Mouse (Mus musculus): ENCODE results near the gene Usp31.

- TF ChIP-seq CTCF (conservative IDR thresholded peaks at IDR 0.05; ENCODE audit: low read length) (no peak), POU5F1 (IDR thresholded peaks at IDR 0.05; ENCODE audit: borderline replicate concordance, low read length) (no peak)
Measured at GRCm38 (mm10) chr7:121622433-121622832, 84.6 kb downstream of the Usp31 start.

All from E14TG2a.4 (cell line).